Mouse (Mus musculus) Muller cell, postnatal 12 days (primary cell): ENCODE data around the gene Shank3.
A peak's percentile ranks its signal among the peaks of the same experiment; 100 is the strongest.

Experiments
- DNase-seq: peaks from one replicate; pipeline ENCODE4 v3.0.0-alpha.2; 2015; ENCODE audit errors: inconsistent ontology term

Gene Shank3

GRCm38 (mm10) chr15:89556401-89557178 lies 57.2 kb downstream of the Shank3 start:
- DNase-seq, result no peak

DNA sequence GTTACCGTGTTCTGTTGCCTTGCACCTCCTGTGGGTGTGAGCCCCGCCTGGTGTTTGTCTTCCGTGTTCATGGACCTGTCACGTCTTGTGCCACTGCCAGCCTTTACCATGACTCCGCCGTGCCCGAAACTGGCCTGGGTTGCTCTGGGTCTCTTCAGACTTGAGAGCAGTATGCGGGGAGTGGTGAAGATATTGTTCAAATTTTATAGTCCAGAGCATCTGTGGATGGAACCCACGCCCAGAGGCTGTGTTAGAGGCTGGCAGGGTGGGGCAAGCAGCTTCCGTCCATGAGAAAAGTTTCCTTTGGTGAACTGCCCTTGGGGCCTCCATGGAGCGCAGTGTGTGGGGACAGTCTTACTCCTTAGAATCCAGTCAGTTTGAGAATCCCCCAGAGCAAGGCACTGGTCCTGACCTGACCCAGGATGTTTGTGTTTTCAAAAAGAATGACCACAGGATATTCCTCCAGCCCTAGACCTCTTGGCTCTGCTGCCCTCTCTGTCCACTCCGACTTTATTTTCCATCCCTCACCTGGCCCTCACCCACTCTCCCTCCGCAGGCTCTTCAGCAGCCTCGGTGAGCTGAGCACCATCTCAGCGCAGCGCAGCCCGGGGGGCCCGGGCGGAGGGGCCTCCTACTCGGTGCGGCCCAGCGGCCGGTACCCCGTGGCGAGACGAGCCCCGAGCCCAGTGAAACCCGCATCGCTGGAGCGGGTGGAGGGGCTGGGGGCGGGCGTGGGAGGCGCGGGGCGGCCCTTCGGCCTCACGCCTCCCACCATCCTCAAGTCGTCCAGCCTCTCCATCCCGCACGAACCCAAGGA lies 58.0 kb downstream of the Shank3 start:
- DNase-seq, result no peak

DNA sequence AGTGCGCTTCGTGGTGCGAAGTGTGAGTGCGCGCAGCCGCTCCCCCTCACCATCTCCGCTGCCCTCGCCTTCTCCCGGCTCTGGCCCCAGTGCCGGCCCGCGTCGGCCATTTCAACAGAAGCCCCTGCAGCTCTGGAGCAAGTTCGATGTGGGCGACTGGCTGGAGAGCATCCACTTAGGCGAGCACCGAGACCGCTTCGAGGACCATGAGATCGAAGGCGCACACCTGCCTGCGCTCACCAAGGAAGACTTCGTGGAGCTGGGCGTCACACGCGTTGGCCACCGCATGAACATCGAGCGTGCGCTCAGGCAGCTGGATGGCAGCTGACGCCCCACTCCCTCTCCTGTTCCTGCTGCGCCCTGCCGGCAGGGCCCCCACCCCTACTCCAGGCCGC lies 58.6 kb downstream of the Shank3 start:
- no peak for DNase-seq

GRCm38 (mm10) chr15:89559202-89559731 lies 59.8 kb downstream of the Shank3 start:
- DNase-seq, result no peak

GRCm38 (mm10) chr15:89568114-89568513 lies 68.7 kb downstream of the Shank3 start, which contains the start of gene Acr:
TSS of gene Acr (plus strand) at chr15:89568326.
- no peak for DNase-seq

DNA sequence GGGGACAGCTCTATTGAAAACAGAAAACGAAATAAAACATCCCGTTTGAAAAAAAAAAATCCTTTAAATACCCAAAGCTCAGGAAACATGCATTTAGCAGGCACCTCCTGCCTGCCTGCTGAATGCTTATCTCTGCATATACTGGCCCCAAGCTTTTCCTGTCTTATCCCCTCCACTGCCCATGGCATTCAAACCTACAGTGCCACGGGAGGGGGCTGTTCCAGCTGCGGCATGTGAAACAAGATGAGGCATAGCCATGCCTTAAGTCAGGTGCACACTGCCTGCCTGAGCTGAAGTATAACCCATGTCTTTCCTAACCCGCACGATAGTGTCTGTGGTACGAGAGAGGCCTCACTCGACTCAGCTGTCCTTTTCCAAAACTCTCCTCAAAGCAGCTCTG lies 72.7 kb downstream of the Shank3 start:
- DNase-seq, result no peak

- no peak for DNase-seq
Measured at GRCm38 (mm10) chr15:89582494-89582893, 83.1 kb downstream of the Shank3 start.

DNA sequence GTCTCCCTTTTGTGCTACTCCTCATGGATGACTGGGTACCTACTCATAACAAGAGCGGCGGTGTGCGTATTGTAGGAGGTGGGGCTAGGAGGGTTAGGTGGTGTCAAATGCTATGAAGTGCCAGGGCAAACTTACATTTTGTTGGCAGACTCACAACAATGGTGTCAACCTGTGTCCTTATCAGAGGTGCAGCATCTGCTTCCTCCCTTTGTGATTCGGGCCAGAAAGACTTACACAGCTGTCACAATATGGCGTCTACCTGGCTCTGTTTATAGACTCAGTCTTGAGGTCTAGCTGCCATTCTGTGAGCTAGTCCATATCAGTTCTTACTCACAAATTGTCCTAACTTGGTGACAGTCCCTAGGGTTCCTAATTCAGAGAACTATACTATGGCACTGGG lies 85.7 kb downstream of the Shank3 start:
- DNase-seq, result no peak

DNA sequence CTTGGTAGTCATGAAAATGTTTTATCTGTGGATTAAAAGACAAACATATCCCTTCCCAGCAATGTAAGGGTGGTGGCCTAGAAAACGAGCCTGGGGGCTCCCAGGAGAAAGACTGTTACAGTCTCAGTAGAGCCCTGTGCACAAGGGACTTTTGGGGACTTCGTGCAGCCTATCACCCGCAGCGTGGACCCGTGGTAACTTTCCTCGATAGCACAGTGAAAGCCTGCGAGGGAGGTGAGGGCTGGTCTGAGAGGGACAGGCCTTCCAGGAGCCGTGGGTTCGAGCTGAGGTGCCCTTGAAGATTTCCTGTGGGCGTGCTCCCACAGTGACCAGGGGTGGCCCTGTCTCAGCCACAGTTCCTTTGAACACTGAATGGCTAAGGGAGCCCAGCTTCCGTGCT lies 86.2 kb downstream of the Shank3 start:
- DNase-seq, result no peak

DNA sequence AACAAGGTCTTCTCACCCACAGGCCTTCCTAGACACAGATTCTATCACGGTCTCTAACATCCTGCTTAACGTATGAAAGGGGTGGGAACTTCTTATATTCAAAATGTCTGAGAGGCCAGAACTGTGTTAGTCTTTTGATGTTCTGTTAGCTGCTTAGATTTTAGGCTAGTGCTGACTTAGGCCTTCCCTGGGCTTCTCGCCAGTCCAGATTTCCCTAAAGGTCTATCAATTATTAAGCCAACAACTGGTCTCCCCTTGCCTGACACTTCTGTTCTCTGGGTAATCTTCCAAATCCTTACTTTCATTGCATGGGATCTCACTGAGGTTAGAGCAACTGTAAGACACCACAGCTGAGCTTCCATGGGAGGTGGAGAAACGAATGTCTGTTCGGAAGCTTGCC lies 89.7 kb downstream of the Shank3 start:
- no peak for DNase-seq

DNA sequence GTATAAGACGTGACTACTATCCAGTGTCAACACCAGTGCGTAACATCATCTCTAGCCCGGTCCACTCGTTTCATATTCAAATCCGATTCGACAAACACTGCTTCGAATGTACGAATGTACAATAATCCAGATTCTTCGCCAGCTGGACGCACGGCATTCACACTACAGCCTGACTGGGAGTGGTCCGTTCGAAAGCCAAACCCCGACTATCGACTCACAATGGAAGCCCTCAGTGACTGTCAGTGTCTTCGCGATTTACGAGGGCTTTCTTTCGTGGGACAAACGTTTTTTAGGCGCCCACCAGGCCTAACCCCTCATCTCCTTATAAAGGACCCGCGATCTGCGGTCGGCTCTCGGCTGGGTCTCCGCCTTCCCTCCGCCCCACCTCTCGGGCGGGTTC lies 91.9 kb downstream of the Shank3 start:
- DNase-seq, result no peak

- peak; percentile 89 for DNase-seq
Measured at GRCm38 (mm10) chr15:89591723-89592455, 92.5 kb downstream of the Shank3 start, which contains the start of gene Rabl2. TSS of gene Rabl2 (minus strand) at chr15:89591923.

GRCm38 (mm10) chr15:89592548-89592947 lies 93.1 kb downstream of the Shank3 start:
- no peak for DNase-seq

GRCm38 (mm10) chr15:89605822-89606570 lies 106.6 kb downstream of the Shank3 start:
- DNase-seq, result peak; percentile 2

DNA sequence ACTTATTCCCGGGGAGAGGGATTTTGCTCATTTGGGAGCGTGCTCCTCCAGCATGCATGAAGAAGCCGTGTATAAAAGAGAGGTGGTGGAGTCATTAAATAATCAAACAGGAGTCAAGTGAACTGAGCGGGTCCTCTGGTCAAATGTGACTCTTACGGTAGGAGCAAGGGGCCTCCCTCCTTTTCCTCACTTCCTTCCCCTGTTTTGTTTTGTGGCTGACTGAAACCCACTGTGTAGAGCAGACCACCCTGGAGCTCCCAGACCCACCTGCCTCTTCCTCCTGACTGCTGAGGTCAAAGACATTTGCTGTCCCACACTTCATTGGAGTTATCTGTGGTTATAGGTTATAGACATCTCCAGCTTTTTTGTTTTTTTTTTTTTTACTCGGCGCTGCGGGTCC lies 108.1 kb downstream of the Shank3 start:
- DNase-seq, result no peak

- DNase-seq, result no peak
Measured at GRCm38 (mm10) chr15:89607888-89608287, 108.5 kb downstream of the Shank3 start.
